Mouse (Mus musculus) erythroblast, embryonic 14.5 days (primary cell): Measurements from ENCODE around the gene Grik1. TPM values are rescaled to one million over a fixed set of nuclear protein-coding genes. Genes with fewer than 3 reads are reported as not detected.

Source experiments
- H3K27me3 ChIP-seq: 2 replicates; pipeline ENCODE4 v1.6.1; 2012; ENCODE audit warnings: inconsistent platforms; ENCODE audit not compliant: control insufficient read depth
- H3K36me3 ChIP-seq: 2 replicates; pipeline ENCODE4 v1.6.1; 2012; ENCODE audit warnings: mild to moderate bottlenecking, inconsistent platforms; ENCODE audit not compliant: control insufficient read depth
- H3K4me1 ChIP-seq: 2 replicates; pipeline ENCODE4 v1.6.1; 2012; ENCODE audit warnings: inconsistent platforms; ENCODE audit not compliant: control insufficient read depth
- H3K4me3 ChIP-seq: replicated peaks from 2 replicates; pipeline ENCODE3; 2012; ENCODE audit warnings: moderate library complexity, mild to moderate bottlenecking, inconsistent platforms
- H3K9me3 ChIP-seq: 2 replicates; pipeline ENCODE4 v1.6.1; 2012; ENCODE audit warnings: low read length, inconsistent platforms, mixed read lengths; ENCODE audit not compliant: control insufficient read depth
- GATA1 ChIP-seq: IDR thresholded peaks from 2 replicates; pipeline ENCODE4 v1.6.1; 2012; ENCODE audit warnings: low read length, inconsistent platforms, mixed read lengths
- TAL1 ChIP-seq: IDR thresholded peaks from 3 replicates; pipeline ENCODE4 v1.6.1; 2012; ENCODE audit warnings: low read length, inconsistent platforms, mixed read lengths
- polyA plus RNA-seq: library from polyadenylated mRNA; stranded (reverse); fragments of >175 nt; gene quantifications from 2 replicates; pipeline ENCODE4 v1.2.3, GENCODE M21; 2012

Gene Grik1
- polyA plus RNA-seq, 1 experiment: not detected

- Histone ChIP-seq H3K4me1 (no peaks in the 10 kb centered on the region), H3K4me3 (no peak overlapping the region), H3K36me3 (no peaks in the 10 kb centered on the region), H3K27me3 (no peaks in the 10 kb centered on the region), H3K9me3 (peaks cover 6% of the 10 kb centered on the region)
- no peak for TF ChIP-seq TAL1
- no peak for TF ChIP-seq GATA1
These were observed 251.5 kb downstream of the Grik1 start for GRCm38 (mm10) chr16:88038503-88039091.

- H3K4me1 ChIP-seq: no peaks in the 10 kb centered on the region
- TF ChIP-seq GATA1: no peak
- TF ChIP-seq TAL1: no peak
- H3K4me3 ChIP-seq: no peak overlapping the region
- H3K36me3 ChIP-seq: no peaks in the 10 kb centered on the region
- H3K9me3 ChIP-seq: peaks cover 7% of the 10 kb centered on the region; the same call in 1 of the 2 replicates
- no peaks in the 10 kb centered on the region for H3K27me3 ChIP-seq
These were observed 301.3 kb downstream of the Grik1 start for GRCm38 (mm10) chr16:87988805-87989204.

- TF ChIP-seq GATA1 (no peak), TAL1 (no peak)
- Histone ChIP-seq H3K27me3 (no peaks in the 10 kb centered on the region), H3K9me3 (no peaks in the 10 kb centered on the region), H3K4me1 (no peaks in the 10 kb centered on the region), H3K4me3 (no peak overlapping the region), H3K36me3 (no peaks in the 10 kb centered on the region)
These were observed 305.7 kb downstream of the Grik1 start for GRCm38 (mm10) chr16:87984201-87984870.

GRCm38 (mm10) chr16:87974076-87974443 lies 316.0 kb downstream of the Grik1 start:
- Histone ChIP-seq H3K36me3 (no peaks in the 10 kb centered on the region), H3K4me3 (no peak overlapping the region), H3K9me3 (peaks cover 12% of the 10 kb centered on the region; the same call in 1 of the 2 replicates), H3K27me3 (no peaks in the 10 kb centered on the region), H3K4me1 (no peaks in the 10 kb centered on the region)
- TF ChIP-seq GATA1: no peak

GRCm38 (mm10) chr16:87973394-87974075 lies 316.5 kb downstream of the Grik1 start:
- Histone ChIP-seq H3K9me3 (peaks cover 12% of the 10 kb centered on the region; the same call in 1 of the 2 replicates), H3K4me3 (no peak overlapping the region), H3K36me3 (no peaks in the 10 kb centered on the region), H3K27me3 (no peaks in the 10 kb centered on the region), H3K4me1 (no peaks in the 10 kb centered on the region)
- no peak for TF ChIP-seq TAL1
- TF ChIP-seq GATA1: no peak

- H3K9me3 ChIP-seq: peaks cover 14% of the 10 kb centered on the region; the same call in 1 of the 2 replicates
- no peak overlapping the region for H3K4me3 ChIP-seq
- no peaks in the 10 kb centered on the region for H3K36me3 ChIP-seq
- H3K4me1 ChIP-seq: no peaks in the 10 kb centered on the region
- H3K27me3 ChIP-seq: no peaks in the 10 kb centered on the region
- no peak for TF ChIP-seq GATA1
- no peak for TF ChIP-seq TAL1
These were observed 318.2 kb downstream of the Grik1 start for GRCm38 (mm10) chr16:87971911-87972310.

- Histone ChIP-seq H3K27me3 (no peaks in the 10 kb centered on the region), H3K4me1 (no peaks in the 10 kb centered on the region), H3K9me3 (peaks cover 12% of the 10 kb centered on the region; the same call in 1 of the 2 replicates), H3K36me3 (no peaks in the 10 kb centered on the region), H3K4me3 (no peak overlapping the region)
- TF ChIP-seq TAL1: no peak
- no peak for TF ChIP-seq GATA1
These were observed 320.1 kb downstream of the Grik1 start for GRCm38 (mm10) chr16:87969936-87970335.

- TF ChIP-seq TAL1 (no peak), GATA1 (no peak)
- peaks cover 2% of the 10 kb centered on the region; the same call in 1 of the 2 replicates for H3K9me3 ChIP-seq
- H3K4me1 ChIP-seq: no peaks in the 10 kb centered on the region
- H3K36me3 ChIP-seq: no peaks in the 10 kb centered on the region
- H3K4me3 ChIP-seq: no peak overlapping the region
- no peaks in the 10 kb centered on the region for H3K27me3 ChIP-seq
These were observed 328.6 kb downstream of the Grik1 start for GRCm38 (mm10) chr16:87961419-87961818.

GRCm38 (mm10) chr16:87957449-87957848 lies 332.6 kb downstream of the Grik1 start:
- Histone ChIP-seq H3K4me3 (no peak overlapping the region), H3K9me3 (peaks cover 2% of the 10 kb centered on the region; the same call in 1 of the 2 replicates), H3K4me1 (peaks cover 5% of the 10 kb centered on the region; the same call in 1 of the 2 replicates), H3K36me3 (no peaks in the 10 kb centered on the region), H3K27me3 (no peaks in the 10 kb centered on the region)
- TF ChIP-seq TAL1 (no peak), GATA1 (no peak)
